Mouse (Mus musculus) mouse embryonic stem cell (cell line): Measurements from ENCODE around the gene Nktr.

Experiments used
- in situ Hi-C, 2 experiments: fragments of 300-500 bp; cut with MboI; formaldehyde crosslinking; loops; 1 replicate in 1 of 2; 3 replicates in 1 of 2; pipeline ENCODE4 v1.14.3; 2019 to 2020; ENCODE audit warnings: low sequenced_read_pairs in 2 of 2, low pct_unique_long_range_greater_than_20kb in 1 of 2, mixed read lengths in 1 of 2; ENCODE audit not compliant: unreplicated experiment in 1 of 2

Nktr gene

GRCm38 (mm10) chr9:121704261-121704645 is 14.7 kb upstream of the Nktr start:
- in situ Hi-C loops: no loop called here

- in situ Hi-C loops: no loop called here
Observed at GRCm38 (mm10) chr9:121704646-121705625, 14.0 kb upstream of the Nktr start, which contains the start of gene Sec22c. Gene Sec22c (minus strand): TSS chr9:121705490.

- in situ Hi-C loops: no loop called here
Observed at GRCm38 (mm10) chr9:121706029-121706675, 12.8 kb upstream of the Nktr start.

GRCm38 (mm10) chr9:121707801-121708200 is 11.2 kb upstream of the Nktr start:
- in situ Hi-C loops: no loop called here

GRCm38 (mm10) chr9:121708506-121709486 is 10.2 kb upstream of the Nktr start:
- in situ Hi-C loops: no loop called here

- in situ Hi-C loops: no loop called here
Observed at GRCm38 (mm10) chr9:121709898-121710583, 8.9 kb upstream of the Nktr start, which contains the start of gene Ss18l2. Gene Ss18l2 (plus strand): TSS chr9:121710329.

GRCm38 (mm10) chr9:121710584-121710975 is 8.4 kb upstream of the Nktr start:
- in situ Hi-C loops: no loop called here

- in situ Hi-C loops: no loop called here
Observed at GRCm38 (mm10) chr9:121717048-121717447, 1.9 kb upstream of the Nktr start.

- in situ Hi-C loops: no loop called here
Observed at GRCm38 (mm10) chr9:121718070-121718705, 781 bp upstream of the Nktr start.

- in situ Hi-C loops: no loop called here
Observed at GRCm38 (mm10) chr9:121719347-121720331, 670 bp downstream of the Nktr start.

GRCm38 (mm10) chr9:121740490-121740889 is 21.5 kb downstream of the Nktr start:
- in situ Hi-C loops: no loop called here

- in situ Hi-C loops: no loop called here
Observed at GRCm38 (mm10) chr9:121741168-121741567, 22.2 kb downstream of the Nktr start.

GRCm38 (mm10) chr9:121744051-121744450 is 25.1 kb downstream of the Nktr start:
- in situ Hi-C loops: no loop called here

- in situ Hi-C loops: no loop called here
Observed at GRCm38 (mm10) chr9:121752774-121753173, 33.8 kb downstream of the Nktr start.

- in situ Hi-C loops: no loop called here
Observed at GRCm38 (mm10) chr9:121754624-121755023, 35.7 kb downstream of the Nktr start.

GRCm38 (mm10) chr9:121756785-121757184 is 37.8 kb downstream of the Nktr start:
- in situ Hi-C loops: no loop called here
